Mouse (Mus musculus): ENCODE measurements around the gene Cmtr1. TPM values are rescaled to one million over a fixed set of nuclear protein-coding genes. Genes with fewer than 3 reads are reported as not detected.

The Cmtr1 gene
- polyA plus RNA-seq (2014; fragmentation: Illumina TruSeq; extraction: RNeasy Lipid Tissue Mini Kit (QIAGEN cat#74804); ENCODE audit: low read depth, low replicate concordance) = 9.9 TPM

DNA sequence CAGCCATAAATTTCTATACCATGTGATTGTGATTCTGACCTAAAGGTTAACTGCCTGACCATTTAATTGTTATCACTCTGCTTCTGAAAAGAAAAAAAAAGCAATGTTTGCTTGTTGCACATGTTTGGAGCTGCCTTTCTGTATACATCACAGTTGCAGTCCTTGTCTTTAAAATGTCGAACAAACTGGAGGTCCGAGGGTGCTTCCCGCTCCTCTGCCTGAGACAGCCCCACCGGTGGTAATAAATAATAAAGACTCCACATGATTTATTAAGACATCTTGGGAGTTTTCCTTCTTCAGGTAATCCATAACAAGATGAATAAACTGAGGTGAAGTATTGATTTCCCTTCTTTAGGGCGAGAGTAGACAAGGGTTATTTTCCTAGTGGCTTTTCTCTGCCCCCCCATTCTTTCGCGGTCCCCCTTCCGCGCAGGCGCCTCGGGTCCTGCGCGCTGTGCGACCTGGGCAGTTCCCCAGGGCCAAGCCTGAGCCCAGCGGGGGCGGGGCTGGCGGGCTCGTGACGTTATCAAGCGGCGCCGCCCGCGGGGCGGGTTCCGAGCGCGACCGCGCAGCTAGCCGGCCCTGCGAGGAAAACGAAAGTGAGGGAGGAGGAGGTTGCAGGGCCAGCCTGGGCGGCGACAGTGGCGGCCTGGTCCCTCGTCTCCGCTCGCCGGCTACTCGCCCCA is at the start of gene Cmtr1:
TSS of gene Cmtr1 (plus strand) at position 520 of the 686 bp plus-strand sequence.

GRCm38 (mm10) chr17:29614115-29615023 is 46.0 kb upstream of the Cmtr1 start, which contains the start of the genes Rnf8 and Gm28043:
TSS of gene Rnf8 (plus strand) at chr17:29614790.
TSS of gene Gm28043 (plus strand) at chr17:29614876.

GRCm38 (mm10) chr17:29716732-29717445 is 56.5 kb downstream of the Cmtr1 start, which contains the start of gene Ccdc167:
TSS of gene Ccdc167 (minus strand) at chr17:29717044.

Other genes with a start within 250 kb of the Cmtr1 start
- gene Pim1, start 169.8 kb upstream of the Cmtr1 start, polyA plus RNA-seq (2014; fragmentation: Illumina TruSeq; extraction: RNeasy Lipid Tissue Mini Kit (QIAGEN cat#74804); ENCODE audit: low read depth, low replicate concordance) = 9.3 TPM
- not detected for gene Gm17657, start 111.0 kb upstream of the Cmtr1 start, polyA plus RNA-seq (2014; fragmentation: Illumina TruSeq; extraction: RNeasy Lipid Tissue Mini Kit (QIAGEN cat#74804); ENCODE audit: low read depth, low replicate concordance)
- gene Tbc1d22b, start 110.8 kb upstream of the Cmtr1 start, polyA plus RNA-seq (2014; fragmentation: Illumina TruSeq; extraction: RNeasy Lipid Tissue Mini Kit (QIAGEN cat#74804); ENCODE audit: low read depth, low replicate concordance) = 3.7 TPM
- gene Tmem217, start 108.2 kb upstream of the Cmtr1 start, polyA plus RNA-seq (2014; fragmentation: Illumina TruSeq; extraction: RNeasy Lipid Tissue Mini Kit (QIAGEN cat#74804); ENCODE audit: low read depth, low replicate concordance) = not detected
- 20.2 TPM for gene Rnf8, start 45.8 kb upstream of the Cmtr1 start, polyA plus RNA-seq (2014; fragmentation: Illumina TruSeq; extraction: RNeasy Lipid Tissue Mini Kit (QIAGEN cat#74804); ENCODE audit: low read depth, low replicate concordance)
- 0.61 TPM for gene Gm28043, start 45.7 kb upstream of the Cmtr1 start, polyA plus RNA-seq (2014; fragmentation: Illumina TruSeq; extraction: RNeasy Lipid Tissue Mini Kit (QIAGEN cat#74804); ENCODE audit: low read depth, low replicate concordance)
- gene Ccdc167, start 56.4 kb downstream of the Cmtr1 start, polyA plus RNA-seq (2014; fragmentation: Illumina TruSeq; extraction: RNeasy Lipid Tissue Mini Kit (QIAGEN cat#74804); ENCODE audit: low read depth, low replicate concordance) = 4.5 TPM